Mouse (Mus musculus) kidney, adult 2 months (tissue): Measurements from ENCODE around the gene Cog8.

Source experiments
- CTCF ChIP-seq: fragments of 200-500 bp; conservative IDR thresholded peaks from 2 replicates; pipeline ENCODE4 v1.5.1; 2011; ENCODE audit warnings: low read depth, mild to moderate bottlenecking, control low read depth, low read length, moderate library complexity, mixed read lengths; ENCODE audit not compliant: insufficient read depth, insufficient read length
- POLR2A ChIP-seq: fragments of 200-500 bp; IDR thresholded peaks from one replicate; pipeline ENCODE4 v1.6.1; 2011; ENCODE audit warnings: low read depth, low read length, control low read depth

GRCm38 (mm10) chr8:107074128-107074527 is 17.6 kb upstream of the Cog8 start:
- no peak for TF ChIP-seq CTCF
- TF ChIP-seq POLR2A, result no peak
